In genomic region chr1:43225531-43226151, GRCm38 (mm10) we compare ENCODE assay signal across 13 mouse cellular contexts. TPM values are rescaled to one million over a fixed set of nuclear protein-coding genes. Genes with fewer than 3 reads are reported as not detected.
A peak's percentile ranks its signal among the peaks of the same experiment; 100 is the strongest.
DNase-seq lines count a peak whose midpoint lies in the region; ATAC-seq and TF ChIP-seq lines count a peak whose summit lies in the region.
"Had no signal": no experiment of that assay in that cellular context is flagged by ENCODE, and none has a peak within 500 bp of the region (broad histone marks: within the 10 kb centered on the region; RNA-seq: fewer than 3 reads in every experiment).

No protein-coding gene starts in this region.

- 68% methylated on average over 8 of the region's 8 CpGs for WGBS in heart, embryonic 10.5 days
- WGBS in kidney, postnatal 0 days = 48% methylated on average over 8 of the region's 8 CpGs
- 50% methylated on average over 8 of the region's 8 CpGs for WGBS in stomach, embryonic 16.5 days

- no peak for TF ChIP-seq CTCF in kidney, postnatal 0 days (IDR thresholded peaks at IDR 0.05; ENCODE audit: low read depth)
- TF ChIP-seq CTCF in embryonic fibroblast, embryonic 13.5 days (IDR thresholded peaks at IDR 0.05; ENCODE audit: borderline replicate concordance, insufficient read depth, low read length) = no peak

- no peaks in the 10 kb centered on the region for H3K27me3 ChIP-seq in heart, embryonic 10.5 days (ENCODE audit: insufficient read depth, poor library complexity, severe bottlenecking)
- H3K27me3 ChIP-seq in kidney, postnatal 0 days (ENCODE audit: insufficient read depth, low read length) = no peaks in the 10 kb centered on the region
- H3K27me3 ChIP-seq in stomach, embryonic 16.5 days (ENCODE audit: control insufficient read depth, insufficient read depth, low read length) = no peaks in the 10 kb centered on the region
- H3K27me3 ChIP-seq: hindbrain, embryonic 12.5 days had no signal

- TF ChIP-seq POLR2A in embryonic fibroblast, embryonic 13.5 days (IDR thresholded peaks at IDR 0.05; ENCODE audit: low read depth, low read length) = no peak

- peaks cover 5% of the 10 kb centered on the region; the same call in 1 of the 2 replicates for H3K4me1 ChIP-seq in heart, embryonic 10.5 days
- peaks cover 3% of the 10 kb centered on the region; the same call in 1 of the 2 replicates for H3K4me1 ChIP-seq in kidney, postnatal 0 days (replicated peaks; ENCODE audit: insufficient read depth, low read length)
- H3K4me1 ChIP-seq in embryonic fibroblast, embryonic 13.5 days (ENCODE audit: control insufficient read depth, insufficient read depth, low read length) = peaks cover 6% of the 10 kb centered on the region; the same call in 1 of the 2 replicates
- H3K4me1 ChIP-seq in stomach, embryonic 16.5 days (ENCODE audit: control insufficient read depth, insufficient read depth, low read length) = 0 out of 2 replicates have a peak, but pooled peaks cover 3% of the 10 kb centered on the region
- H3K4me1 ChIP-seq: hindbrain, embryonic 12.5 days had no signal

- no peak for DNase-seq in heart, embryonic 10.5 days (ENCODE audit: low spot score)
- no peak for DNase-seq in heart, adult 18-20 months
- DNase-seq in kidney, postnatal 0 days (ENCODE audit: low spot score) = peak; percentile 77
- no peak for DNase-seq in kidney, postnatal 14 days
- no peak for DNase-seq in thymus, postnatal 0 days (ENCODE audit: low spot score)
- DNase-seq in left cerebral cortex, adult 11 months (ENCODE audit: low spot score) = no peak
- DNase-seq: cerebellum, postnatal 10 days; lung, postnatal 4 days; thymus, adult 18-20 months had no signal

- no peak overlapping the region for H3K4me3 ChIP-seq in heart, embryonic 10.5 days
- no peak overlapping the region for H3K4me3 ChIP-seq in kidney, postnatal 0 days (replicated peaks; ENCODE audit: low read depth, low read length)
- H3K4me3 ChIP-seq in embryonic fibroblast, embryonic 13.5 days (ENCODE audit: insufficient read depth, low read length) = no peak overlapping the region
- H3K4me3 ChIP-seq in stomach, embryonic 16.5 days (replicated peaks; ENCODE audit: low read length) = no peak overlapping the region
- H3K4me3 ChIP-seq: hindbrain, embryonic 12.5 days had no signal

- H3K27ac ChIP-seq in heart, embryonic 10.5 days = peak overlapping the region; percentile 16; the same call in 1 of the 2 replicates
- peak overlapping the region; percentile 89 for H3K27ac ChIP-seq in kidney, postnatal 0 days
- peak overlapping the region; percentile 88 for H3K27ac ChIP-seq in embryonic fibroblast, embryonic 13.5 days (ENCODE audit: insufficient read depth, low read length)
- H3K27ac ChIP-seq in stomach, embryonic 16.5 days (ENCODE audit: low read length) = peak overlapping the region; percentile 64
- H3K27ac ChIP-seq: hindbrain, embryonic 12.5 days had no signal

- H3K4me2 ChIP-seq in kidney, postnatal 0 days (ENCODE audit: low read length) = no peak overlapping the region
- 0 out of 2 replicates have a peak overlapping the region, but pooled peaks have one; percentile 16 for H3K4me2 ChIP-seq in stomach, embryonic 16.5 days (ENCODE audit: low read depth, low read length)
- H3K4me2 ChIP-seq: hindbrain, embryonic 12.5 days; liver, embryonic 11.5 days had no signal

- no peaks in the 10 kb centered on the region for H3K36me3 ChIP-seq in heart, embryonic 10.5 days
- no peaks in the 10 kb centered on the region for H3K36me3 ChIP-seq in kidney, postnatal 0 days (ENCODE audit: insufficient read depth, low read length)
- no peaks in the 10 kb centered on the region for H3K36me3 ChIP-seq in stomach, embryonic 16.5 days (ENCODE audit: control insufficient read depth, insufficient read depth, low read length)
- H3K36me3 ChIP-seq: hindbrain, embryonic 12.5 days had no signal

- H3K9ac ChIP-seq in kidney, postnatal 0 days (ENCODE audit: low read depth, low read length) = no peak overlapping the region
- H3K9ac ChIP-seq in stomach, embryonic 16.5 days (ENCODE audit: low read length) = no peak overlapping the region
- H3K9ac ChIP-seq: hindbrain, embryonic 12.5 days had no signal

- H3K9me3 ChIP-seq in heart, embryonic 10.5 days = no peaks in the 10 kb centered on the region
- H3K9me3 ChIP-seq in kidney, postnatal 0 days (replicated peaks; ENCODE audit: low read length) = no peaks in the 10 kb centered on the region
- no peaks in the 10 kb centered on the region for H3K9me3 ChIP-seq in stomach, embryonic 16.5 days (replicated peaks; ENCODE audit: control insufficient read depth, low read length)
- H3K9me3 ChIP-seq: hindbrain, embryonic 12.5 days had no signal

- no peak for ATAC-seq in kidney, postnatal 0 days (replicated peaks; ENCODE audit: low FRiP score, low read depth)
- peak; percentile 33; the same call in 1 of the 2 replicates for ATAC-seq in stomach, embryonic 16.5 days (ENCODE audit: insufficient read depth, low FRiP score)

RNA-seq across cellular contexts. Expression of gene Fhl2, which starts 28.9 kb away (rescaled TPM):
- 112 and 178 TPM in 2 replicates for polyA plus RNA-seq in heart, embryonic 10.5 days (2016; fragmentation: Nextera tagmentation; extraction: Ambion mirVana)
- 1,000 to 10,000 TPM; 1,612 to 1,845 TPM for total RNA-seq in heart, adult 18-20 months (2021)
- polyA plus RNA-seq in kidney, postnatal 0 days (2015; fragmentation: Nextera tagmentation; extraction: Ambion mirVana) = 135 and 145 TPM in 2 replicates
- 92.1 and 137 TPM in 2 replicates for polyA plus RNA-seq in embryonic fibroblast, embryonic 13.5 days (2011; ENCODE audit: insufficient read length, low read depth, missing spikeins)
- polyA plus RNA-seq in stomach, embryonic 16.5 days (2015; fragmentation: Nextera tagmentation; extraction: Ambion mirVana) = 91.2 and 98.1 TPM in 2 replicates
- 5.3 and 6.0 TPM in 2 replicates for polyA plus RNA-seq in thymus, postnatal 0 days (2015; fragmentation: Nextera tagmentation; extraction: Ambion mirVana)

Comparison
In these comparisons a context has a peak if more than half of its experiments do, and no peak if none do; other contexts are left out.
1. H3K27ac ChIP-seq: peak in every context shown above with its lines; median percentile 89 in kidney, postnatal 0 days; 88 in embryonic fibroblast, embryonic 13.5 days; 64 in stomach, embryonic 16.5 days; 16 in heart, embryonic 10.5 days.
2. RNA of gene Fhl2, which starts 28.9 kb away (polyA plus RNA-seq): 135 to 145 TPM in kidney, postnatal 0 days, 112 to 178 TPM in heart, embryonic 10.5 days, 92.1 to 137 TPM in embryonic fibroblast, embryonic 13.5 days and 91.2 to 98.1 TPM in stomach, embryonic 16.5 days; 5.3 to 6.0 TPM in thymus, postnatal 0 days; every median in the first group is over 10 times any median in the second.